Comparison of ENCODE assay signal across 9 mouse cellular contexts in the genomic region with DNA sequence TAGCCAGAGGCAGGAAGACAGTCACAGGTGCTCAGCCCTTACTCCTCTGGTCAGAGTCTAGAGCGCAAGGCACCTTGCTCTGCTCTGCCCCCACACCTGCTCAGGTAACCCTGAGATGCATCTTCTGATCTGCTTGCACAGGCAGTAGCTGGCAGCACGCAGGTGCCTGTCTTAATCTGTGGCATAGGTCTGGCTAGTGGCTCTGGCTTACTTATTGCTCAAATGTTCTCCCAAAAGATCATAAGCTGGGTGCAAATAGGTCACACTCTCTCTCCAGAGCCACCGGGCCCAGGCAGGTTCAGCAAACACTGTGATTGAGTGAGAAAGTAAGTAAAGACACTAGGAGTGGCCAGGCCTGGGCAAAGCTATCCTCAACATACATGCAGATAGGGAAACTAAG. TPM values are rescaled to one million over a fixed set of nuclear protein-coding genes. Genes with fewer than 3 reads are reported as not detected.
A peak's percentile ranks its signal among the peaks of the same experiment; 100 is the strongest.
DNase-seq lines count a peak whose midpoint lies in the region; ATAC-seq and TF ChIP-seq lines count a peak whose summit lies in the region.
"Had no signal": no experiment of that assay in that cellular context is flagged by ENCODE, and none has a peak within 500 bp of the region (broad histone marks: within the 10 kb centered on the region; RNA-seq: fewer than 3 reads in every experiment).

No protein-coding gene starts in this region.

- no peak for DNase-seq in kidney, adult 18-20 months
- DNase-seq in forebrain, embryonic 14.5 days (ENCODE audit: low spot score) = no peak
- DNase-seq in midbrain, embryonic 14.5 days = no peak
- DNase-seq in left cerebral cortex, adult 2 months (ENCODE audit: extremely low spot score in 1 of 2, low spot score in 2 of 2) = no peak
- DNase-seq in left cerebral cortex, postnatal 36 days (ENCODE audit: low spot score in 2 of 2) = no peak
- DNase-seq: cerebellum, adult 9-10 months; lung, embryonic 14.5 days had no signal

- intact Hi-C loops in left cerebral cortex, adult 2 months (cut with DNase I) = loop anchor here (5.0 kb wide), 1 partner anchor 432 kb away; no protein-coding TSS in a partner anchor
- intact Hi-C loops in left cerebral cortex, postnatal 36 days (cut with DNase I) = no loop called here

- H3K27ac ChIP-seq in kidney, embryonic 14.5 days (ENCODE audit: low read depth, low read length) = 0 out of 2 replicates have a peak overlapping the region, but pooled peaks have one; percentile 17
- H3K27ac ChIP-seq in embryonic facial prominence, embryonic 12.5 days = 0 out of 2 replicates have a peak overlapping the region, but pooled peaks have one; percentile 36
- H3K27ac ChIP-seq in forebrain, embryonic 14.5 days (ENCODE audit: low read depth, low read length) = peak overlapping the region; percentile 72; the same call in 1 of the 2 replicates
- peak overlapping the region; percentile 43; the same call in 1 of the 2 replicates for H3K27ac ChIP-seq in midbrain, embryonic 14.5 days (replicated peaks; ENCODE audit: low read depth, low read length)
- no peak overlapping the region for H3K27ac ChIP-seq in left cerebral cortex, adult 2 months

- H3K36me3 ChIP-seq in kidney, embryonic 14.5 days (ENCODE audit: control insufficient read depth, insufficient read depth, low read length) = peaks cover 25% of the 10 kb centered on the region; the same call in 1 of the 2 replicates
- H3K36me3 ChIP-seq in embryonic facial prominence, embryonic 12.5 days = peaks cover 29% of the 10 kb centered on the region
- H3K36me3 ChIP-seq in forebrain, embryonic 14.5 days (ENCODE audit: control insufficient read depth, insufficient read depth, low read length) = peaks cover 31% of the 10 kb centered on the region
- H3K36me3 ChIP-seq in midbrain, embryonic 14.5 days (ENCODE audit: control insufficient read depth, insufficient read depth, low read length) = peaks cover 33% of the 10 kb centered on the region

- ATAC-seq in kidney, embryonic 14.5 days (ENCODE audit: low FRiP score, low TSS enrichment) = no peak
- no peak for ATAC-seq in embryonic facial prominence, embryonic 12.5 days (ENCODE audit: insufficient number of reproducible peaks, insufficient read depth, low FRiP score, low TSS enrichment)
- no peak for ATAC-seq in forebrain, embryonic 14.5 days
- ATAC-seq in midbrain, embryonic 14.5 days (ENCODE audit: low FRiP score, low TSS enrichment) = no peak

- TF ChIP-seq CTCF in left cerebral cortex, adult 2 months (IDR thresholded peaks at IDR 0.05) = no peak

- 85% methylated on average over 3 of the region's 3 CpGs for WGBS in kidney, embryonic 14.5 days
- WGBS in embryonic facial prominence, embryonic 12.5 days = 77% methylated on average over 3 of the region's 3 CpGs
- 83% methylated on average over 3 of the region's 3 CpGs for WGBS in forebrain, embryonic 14.5 days
- 75% methylated on average over 3 of the region's 3 CpGs for WGBS in midbrain, embryonic 14.5 days

- no peaks in the 10 kb centered on the region for H3K9me3 ChIP-seq in kidney, embryonic 14.5 days (ENCODE audit: control insufficient read depth, low read length)
- H3K9me3 ChIP-seq in embryonic facial prominence, embryonic 12.5 days = no peaks in the 10 kb centered on the region
- no peaks in the 10 kb centered on the region for H3K9me3 ChIP-seq in forebrain, embryonic 14.5 days (replicated peaks; ENCODE audit: control insufficient read depth, low read length)
- no peaks in the 10 kb centered on the region for H3K9me3 ChIP-seq in midbrain, embryonic 14.5 days (ENCODE audit: control insufficient read depth, low read length)

- no peak overlapping the region for H3K4me3 ChIP-seq in kidney, embryonic 14.5 days (ENCODE audit: low read length)
- H3K4me3 ChIP-seq in embryonic facial prominence, embryonic 12.5 days = no peak overlapping the region
- 0 out of 2 replicates have a peak overlapping the region, but pooled peaks have one; percentile 97 for H3K4me3 ChIP-seq in forebrain, embryonic 14.5 days (ENCODE audit: low read depth, low read length)
- H3K4me3 ChIP-seq in midbrain, embryonic 14.5 days (replicated peaks; ENCODE audit: low read depth, low read length) = peak overlapping the region; percentile 100
- H3K4me3 ChIP-seq in left cerebral cortex, adult 2 months = no peak overlapping the region

- peak overlapping the region; percentile 3; the same call in 1 of the 2 replicates for H3K4me2 ChIP-seq in kidney, embryonic 14.5 days (replicated peaks; ENCODE audit: low read depth, low read length)
- H3K4me2 ChIP-seq in embryonic facial prominence, embryonic 12.5 days (replicated peaks) = no peak overlapping the region
- peak overlapping the region; percentile 87 for H3K4me2 ChIP-seq in forebrain, embryonic 14.5 days (ENCODE audit: low read length)
- peak overlapping the region; percentile 76 for H3K4me2 ChIP-seq in midbrain, embryonic 14.5 days (ENCODE audit: low read length)

- no peaks in the 10 kb centered on the region for H3K27me3 ChIP-seq in kidney, embryonic 14.5 days (ENCODE audit: control insufficient read depth, insufficient read depth, low read length)
- peaks cover 8% of the 10 kb centered on the region; the same call in 1 of the 2 replicates for H3K27me3 ChIP-seq in embryonic facial prominence, embryonic 12.5 days
- H3K27me3 ChIP-seq in forebrain, embryonic 14.5 days (replicated peaks; ENCODE audit: control insufficient read depth, insufficient read depth, low read length) = no peaks in the 10 kb centered on the region
- H3K27me3 ChIP-seq in midbrain, embryonic 14.5 days (ENCODE audit: control insufficient read depth, insufficient read depth, low read length) = no peaks in the 10 kb centered on the region

- H3K4me1 ChIP-seq in kidney, embryonic 14.5 days (ENCODE audit: control insufficient read depth, insufficient read depth, low read length) = peaks cover 31% of the 10 kb centered on the region
- peaks cover 36% of the 10 kb centered on the region for H3K4me1 ChIP-seq in embryonic facial prominence, embryonic 12.5 days
- peaks cover 31% of the 10 kb centered on the region for H3K4me1 ChIP-seq in forebrain, embryonic 14.5 days (ENCODE audit: control insufficient read depth, insufficient read depth, low read length)
- peaks cover 72% of the 10 kb centered on the region for H3K4me1 ChIP-seq in midbrain, embryonic 14.5 days (ENCODE audit: control insufficient read depth, insufficient read depth, low read length)

- H3K9ac ChIP-seq in kidney, embryonic 14.5 days (ENCODE audit: low read depth, low read length) = no peak overlapping the region; the same call in 1 of the 2 replicates
- peak overlapping the region; percentile 10; the same call in 1 of the 2 replicates for H3K9ac ChIP-seq in embryonic facial prominence, embryonic 12.5 days
- H3K9ac ChIP-seq in forebrain, embryonic 14.5 days (ENCODE audit: low read length) = peak overlapping the region; percentile 98; the same call in 1 of the 2 replicates
- peak overlapping the region; percentile 99; the same call in 1 of the 2 replicates for H3K9ac ChIP-seq in midbrain, embryonic 14.5 days (replicated peaks; ENCODE audit: low read length)
- H3K9ac ChIP-seq: lung, embryonic 14.5 days had no signal

RNA-seq across cellular contexts. Expression of a gene that starts 3.2 kb away (rescaled TPM):
- 15.4 and 28.0 TPM in 2 replicates for polyA plus RNA-seq in kidney, embryonic 14.5 days (2014; fragmentation: Nextera tagmentation; extraction: Ambion mirVana)
- 35.0 and 37.1 TPM in 2 replicates for polyA plus RNA-seq in embryonic facial prominence, embryonic 12.5 days (2016; fragmentation: Nextera tagmentation; extraction: Ambion mirVana)
- 26.8 and 31.9 TPM in 2 replicates for polyA plus RNA-seq in forebrain, embryonic 14.5 days (2014; fragmentation: Nextera tagmentation; extraction: Ambion mirVana)
- 62.6 and 76.4 TPM in 2 replicates for polyA plus RNA-seq in midbrain, embryonic 14.5 days (2014; fragmentation: Nextera tagmentation; extraction: Ambion mirVana)
- total RNA-seq in left cerebral cortex, adult 2 months (2021) = 10 to 100 TPM; 61.8 to 70.3 TPM
- total RNA-seq in left cerebral cortex, postnatal 36 days (2021) = 10 to 100 TPM; 56.2 to 70.4 TPM

Comparison
In these comparisons a context has a peak if more than half of its experiments do, and no peak if none do; other contexts are left out.
1. H3K4me3 ChIP-seq: peak in forebrain, embryonic 14.5 days (single experiment) and midbrain, embryonic 14.5 days (single experiment); none in kidney, embryonic 14.5 days (single experiment), embryonic facial prominence, embryonic 12.5 days (single experiment) and left cerebral cortex, adult 2 months (single experiment).